Mouse (Mus musculus) lung, embryonic 14.5 days (tissue): ENCODE data around the gene Gm49383. TPM values are rescaled to one million over a fixed set of nuclear protein-coding genes. Genes with fewer than 3 reads are reported as not detected.

ENCODE experiments used
- ATAC-seq: fragments of 200-750 bp; cut with Nextera tagmentation; 2 replicates; pipeline ENCODE4 v1.8.0; 2017; ENCODE audit warnings: mild to moderate bottlenecking, moderate TSS enrichment, moderate library complexity; ENCODE audit not compliant: insufficient read depth
- DNase-seq: peaks from one replicate; pipeline ENCODE4 v3.0.0-alpha.2; 2015
- H3K27ac ChIP-seq: fragments of 300-500 bp; sonication (generic); 2 replicates; pipeline ENCODE4 v1.5.1; 2014; ENCODE audit warnings: low read depth, mild to moderate bottlenecking, moderate library complexity
- H3K27me3 ChIP-seq: fragments of 300-500 bp; sonication (generic); 2 replicates; pipeline ENCODE4 v1.6.1; 2014; ENCODE audit warnings: low read length, control low read depth; ENCODE audit not compliant: insufficient read depth
- H3K36me3 ChIP-seq: fragments of 300-500 bp; sonication (generic); 2 replicates; pipeline ENCODE4 v1.6.1; 2014; ENCODE audit warnings: control low read depth; ENCODE audit not compliant: insufficient read depth
- H3K4me1 ChIP-seq: fragments of 300-500 bp; sonication (generic); 2 replicates; pipeline ENCODE4 v1.6.1; 2014; ENCODE audit warnings: antibody characterized with exemption, control low read depth; ENCODE audit not compliant: insufficient read depth
- H3K4me2 ChIP-seq: fragments of 300-500 bp; sonication (generic); 2 replicates; pipeline ENCODE4 v1.6.1; 2014; ENCODE audit warnings: mild to moderate bottlenecking
- H3K4me3 ChIP-seq: fragments of 300-500 bp; sonication (generic); 2 replicates; pipeline ENCODE4 v1.5.1; 2014; ENCODE audit warnings: low read depth, low read length
- H3K9ac ChIP-seq: fragments of 300-500 bp; sonication (generic); 2 replicates; pipeline ENCODE4 v1.6.1; 2014
- H3K9me3 ChIP-seq: fragments of 300-500 bp; sonication (generic); 2 replicates; pipeline ENCODE4 v1.6.1; 2016; ENCODE audit warnings: low read depth, low read length, control low read depth
- CTCF ChIP-seq: IDR thresholded peaks from 2 replicates; pipeline ENCODE4 v1.5.1; 2016; ENCODE audit warnings: antibody characterized with exemption, low read depth
- WGBS: fragments of 180-500 bp; shearing (Covaris S2); extraction: QIAGEN DNeasy Blood & Tissue Kit; methylation state at CpG from one replicate; pipeline ENCODE4 v1.1.7; 2014; 5-methylcytosine and 5-hydroxymethylcytosine counted together
- polyA plus RNA-seq: library from polyadenylated mRNA; unstranded; fragments of >200 nt; fragmentation: Nextera tagmentation; extraction: Ambion mirVana; gene quantifications from 2 replicates; pipeline ENCODE4 v1.2.1, GENCODE M21; 2014

Gm49383 gene
- polyA plus RNA-seq, 1 experiment from 2014 or later = 31.6 TPM

DNA sequence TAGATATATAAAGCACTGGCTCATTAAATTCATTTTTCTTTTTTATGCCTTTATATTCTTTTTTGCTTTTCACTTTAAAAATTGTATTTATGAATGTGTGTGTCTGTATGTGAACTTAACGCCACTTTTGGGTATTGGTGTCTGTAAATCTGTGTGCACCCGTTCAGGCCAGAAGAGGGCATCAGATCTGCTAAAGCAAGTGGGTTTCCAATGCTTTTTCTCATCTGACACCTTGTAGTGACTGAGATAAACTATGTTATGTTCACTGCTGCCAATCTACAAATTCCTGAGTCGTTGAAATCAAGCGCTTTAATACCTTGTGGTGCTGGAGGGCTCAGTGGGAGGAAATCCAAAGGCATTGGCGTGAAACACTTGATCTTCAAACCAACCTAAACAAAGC lies 14.2 kb upstream of the Gm49383 start:
- H3K36me3 ChIP-seq = peaks cover 77% of the 10 kb centered on the region
- peak; percentile 38; the same call in 1 of the 2 replicates for TF ChIP-seq CTCF
- no peaks in the 10 kb centered on the region for H3K27me3 ChIP-seq
- H3K9me3 ChIP-seq = no peaks in the 10 kb centered on the region
- H3K4me1 ChIP-seq = no peaks in the 10 kb centered on the region
- no peak overlapping the region for H3K4me3 ChIP-seq
- ATAC-seq (no peak), DNase-seq (peak; percentile 52)
- no peak overlapping the region for H3K4me2 ChIP-seq
- 66% methylated on average over 5 of the region's 5 CpGs for WGBS
- H3K9ac ChIP-seq = no peak overlapping the region
- no peak overlapping the region for H3K27ac ChIP-seq

- DNase-seq = no peak
- H3K4me1 ChIP-seq = no peaks in the 10 kb centered on the region
- H3K4me2 ChIP-seq = no peak overlapping the region
- no peak for TF ChIP-seq CTCF
- H3K9me3 ChIP-seq = no peaks in the 10 kb centered on the region
- H3K27me3 ChIP-seq = no peaks in the 10 kb centered on the region
- 88% methylated on average over 18 of the region's 18 CpGs for WGBS
- no peak overlapping the region for H3K4me3 ChIP-seq
- ATAC-seq = 0 out of 2 replicates have a peak, but pooled peaks have one; percentile 31
- H3K36me3 ChIP-seq = peaks cover 75% of the 10 kb centered on the region
- H3K27ac ChIP-seq = no peak overlapping the region
- no peak overlapping the region for H3K9ac ChIP-seq
Observed at GRCm38 (mm10) chr12:69210056-69210979, 13.4 kb upstream of the Gm49383 start.

GRCm38 (mm10) chr12:69208520-69208919 lies 11.6 kb upstream of the Gm49383 start:
- no peak overlapping the region for H3K9ac ChIP-seq
- no peaks in the 10 kb centered on the region for H3K9me3 ChIP-seq
- no peak overlapping the region for H3K27ac ChIP-seq
- no peak overlapping the region for H3K4me3 ChIP-seq
- no peaks in the 10 kb centered on the region for H3K27me3 ChIP-seq
- no peaks in the 10 kb centered on the region for H3K4me1 ChIP-seq
- TF ChIP-seq CTCF = peak; percentile 24; the same call in 1 of the 2 replicates
- H3K4me2 ChIP-seq = no peak overlapping the region
- DNase-seq = no peak
- peaks cover 73% of the 10 kb centered on the region for H3K36me3 ChIP-seq
- ATAC-seq = no peak
- 87% methylated on average over 2 of the region's 2 CpGs for WGBS

- Histone ChIP-seq H3K27ac (no peak overlapping the region), H3K4me3 (no peak overlapping the region), H3K4me2 (no peak overlapping the region), H3K9ac (no peak overlapping the region), H3K4me1 (no peaks in the 10 kb centered on the region), H3K36me3 (peaks cover 75% of the 10 kb centered on the region), H3K9me3 (no peaks in the 10 kb centered on the region), H3K27me3 (no peaks in the 10 kb centered on the region)
- no peak for ATAC-seq
- DNase-seq = no peak
- 94% methylated on average over 7 of the region's 7 CpGs for WGBS
- TF ChIP-seq CTCF = no peak
Observed at GRCm38 (mm10) chr12:69207926-69208325, 11.0 kb upstream of the Gm49383 start.

DNA sequence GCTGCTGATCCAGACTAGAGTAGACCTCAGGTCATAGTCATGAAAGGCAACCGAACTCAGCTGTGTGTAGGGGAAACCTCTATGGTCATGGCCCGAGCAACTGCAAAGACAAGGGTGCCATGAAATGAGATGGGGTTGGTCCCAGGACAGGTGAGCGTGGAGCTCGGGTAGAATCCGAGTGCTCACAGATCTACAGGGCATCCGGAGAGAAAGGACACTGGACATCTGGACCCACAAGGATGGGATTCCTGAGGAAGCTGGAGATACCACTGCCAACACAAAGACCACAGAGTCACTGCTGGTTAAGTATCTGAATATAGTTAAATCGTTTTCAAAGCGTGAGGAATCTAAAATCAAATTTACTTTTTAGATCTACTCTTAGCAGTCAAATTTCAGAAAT lies 10.5 kb upstream of the Gm49383 start:
- WGBS = 93% methylated on average over 8 of the region's 8 CpGs
- no peaks in the 10 kb centered on the region for H3K4me1 ChIP-seq
- ATAC-seq (no peak), DNase-seq (no peak)
- peaks cover 74% of the 10 kb centered on the region for H3K36me3 ChIP-seq
- no peak overlapping the region for H3K4me3 ChIP-seq
- H3K9me3 ChIP-seq = no peaks in the 10 kb centered on the region
- H3K9ac ChIP-seq = no peak overlapping the region
- no peak for TF ChIP-seq CTCF
- H3K27ac ChIP-seq = no peak overlapping the region
- no peak overlapping the region for H3K4me2 ChIP-seq
- no peaks in the 10 kb centered on the region for H3K27me3 ChIP-seq

DNA sequence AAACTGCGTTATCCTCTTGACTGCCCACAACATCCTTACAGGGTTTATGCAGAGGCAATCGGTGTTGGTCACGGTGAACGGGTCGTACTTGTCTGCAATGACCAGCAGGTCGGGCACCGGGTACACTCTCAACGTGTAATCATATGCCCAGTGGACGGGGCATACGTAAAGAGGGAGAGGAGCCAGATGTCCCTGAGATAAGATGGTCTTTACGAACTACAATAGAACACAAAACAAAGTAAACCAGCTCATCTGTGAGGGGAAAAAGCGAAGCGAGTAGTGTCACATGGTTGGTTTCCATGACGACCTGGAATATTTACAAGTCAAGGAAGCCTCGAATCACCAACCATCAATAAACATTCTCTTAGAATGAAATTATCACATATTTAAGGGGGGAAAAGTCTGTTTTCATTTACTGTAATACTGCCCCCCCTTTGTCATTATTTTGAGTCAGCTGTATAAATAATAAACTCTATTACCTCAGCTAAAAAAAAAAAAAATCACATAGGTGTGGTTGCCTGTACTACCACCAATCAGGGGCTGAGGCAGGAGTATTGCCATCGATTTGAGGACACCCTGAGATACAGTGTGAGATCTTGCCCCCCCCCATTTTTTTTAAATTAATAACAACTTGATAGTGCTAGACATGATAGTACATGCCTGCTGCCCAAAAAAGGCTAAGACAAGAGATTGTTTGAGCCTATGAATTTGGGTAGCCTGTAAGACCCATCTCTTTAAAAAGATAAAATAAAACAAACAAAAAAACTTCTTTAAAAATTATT lies 7.3 kb upstream of the Gm49383 start, which contains the start of gene Gm49384:
Gm49384 (minus strand) TSS at position 216 of the 782 bp plus-strand sequence.
- DNase-seq (peak; percentile 46), ATAC-seq (no peak)
- H3K4me1 ChIP-seq = no peaks in the 10 kb centered on the region
- TF ChIP-seq CTCF = no peak
- H3K36me3 ChIP-seq = peaks cover 73% of the 10 kb centered on the region
- WGBS = 81% methylated on average over 16 of the region's 16 CpGs
- no peak within 1 kb of the TSS for H3K9ac ChIP-seq
- no peak within 1 kb of the TSS for H3K4me2 ChIP-seq
- H3K27ac ChIP-seq = no peak within 1 kb of the TSS
- H3K4me3 ChIP-seq = no peak within 1 kb of the TSS
- no peaks in the 10 kb centered on the region for H3K27me3 ChIP-seq
- no peaks in the 10 kb centered on the region for H3K9me3 ChIP-seq

GRCm38 (mm10) chr12:69198985-69199384 lies 2.1 kb upstream of the Gm49383 start:
- peaks cover 41% of the 10 kb centered on the region for H3K36me3 ChIP-seq
- H3K9ac ChIP-seq = peak overlapping the region; percentile 20; the same call in 1 of the 2 replicates
- DNase-seq (no peak), ATAC-seq (no peak)
- peak overlapping the region; percentile 97 for H3K4me3 ChIP-seq
- no peaks in the 10 kb centered on the region for H3K27me3 ChIP-seq
- peak overlapping the region; percentile 98 for H3K4me2 ChIP-seq
- no peak for TF ChIP-seq CTCF
- no peaks in the 10 kb centered on the region for H3K9me3 ChIP-seq
- H3K4me1 ChIP-seq = no peaks in the 10 kb centered on the region
- H3K27ac ChIP-seq = no peak overlapping the region
